Mouse (Mus musculus): ENCODE data around the gene Vmn1r191. TPM values are rescaled to one million over a fixed set of nuclear protein-coding genes. Genes with fewer than 3 reads are reported as not detected.

Vmn1r191 gene
- polyA plus RNA-seq (2012; rRNA removed) = not detected in 2 replicates

DNA sequence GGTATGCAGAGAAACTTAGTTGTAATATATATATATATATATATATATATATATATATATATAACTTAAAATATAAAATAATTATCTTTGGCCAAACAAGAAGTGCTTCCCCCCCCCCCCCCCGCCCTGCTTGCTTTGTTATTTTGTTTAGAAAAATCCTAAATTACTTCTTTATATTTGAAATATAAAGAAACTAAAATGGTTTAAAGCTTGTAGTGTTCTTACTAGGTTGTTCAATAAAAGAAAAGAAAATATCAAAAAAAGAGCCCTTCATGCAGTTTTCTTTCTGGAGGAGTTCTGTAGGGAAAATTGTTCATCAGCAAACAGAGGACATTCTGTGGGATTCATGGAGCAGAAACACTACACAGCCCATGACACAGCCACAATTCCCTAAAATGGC is at the start of gene Vmn1r191:
Gene Vmn1r191, minus strand, starts transcription at position 101 of the 400 bp plus-strand sequence.

DNA sequence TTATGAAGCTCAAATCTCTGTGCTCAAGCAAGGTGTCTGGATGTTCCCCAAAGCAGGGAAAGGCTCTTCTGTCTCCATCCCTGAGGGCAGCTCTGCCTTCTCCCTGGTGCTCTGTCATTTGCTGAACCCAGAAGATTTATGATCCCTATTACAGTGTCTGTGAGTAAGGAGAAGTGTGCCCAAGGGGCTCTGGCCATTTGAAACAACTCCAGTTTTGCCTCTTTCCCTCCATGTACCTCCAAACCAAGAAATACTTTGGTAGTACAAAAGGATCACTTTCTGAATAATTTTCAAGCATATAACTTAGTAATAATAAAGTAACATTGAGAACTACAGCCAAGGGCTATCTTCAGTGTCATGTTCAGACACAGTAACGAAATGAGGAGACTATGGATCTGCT is 39.3 kb upstream of the Vmn1r191 start, which contains the start of gene Vmn1r193:
Gene Vmn1r193, minus strand, starts transcription at position 101 of the 400 bp plus-strand sequence.

DNA sequence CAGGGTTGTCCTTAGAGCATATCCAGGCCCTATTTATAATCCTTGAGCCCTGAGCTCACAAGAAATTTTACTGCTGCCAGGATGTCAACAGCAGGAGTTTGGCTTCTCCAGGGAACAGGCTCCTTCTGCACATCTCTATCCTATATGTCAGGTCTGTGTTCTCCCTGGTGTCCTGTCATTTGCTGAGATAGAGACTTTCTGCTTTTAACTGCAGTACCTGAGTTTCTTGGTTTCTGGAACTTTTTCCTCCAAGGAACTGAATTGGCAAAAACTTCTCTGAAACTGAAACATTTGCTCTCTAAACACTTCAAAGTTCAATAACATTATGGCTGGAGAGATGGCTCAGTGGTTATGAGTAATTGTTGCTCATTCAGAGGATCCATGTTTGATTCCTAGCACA is 7.3 kb upstream of the Vmn1r191 start, which contains the start of gene Vmn1r192:
Gene Vmn1r192, minus strand, starts transcription at position 101 of the 400 bp plus-strand sequence.

Other genes starting within 250 kb of the Vmn1r191 start
- gene Zfp184, start 238.9 kb downstream of the Vmn1r191 start, polyA plus RNA-seq (2012; rRNA removed) = 13.1 and 15.7 TPM in 2 replicates
- gene Pom121l2, start 202.8 kb downstream of the Vmn1r191 start, polyA plus RNA-seq (2012; rRNA removed) = not detected in 2 replicates
- gene Prss16, start 174.2 kb downstream of the Vmn1r191 start, polyA plus RNA-seq (2012; rRNA removed) = 0.09 and 0.18 TPM in 2 replicates
- gene Hist1h2ah, start 148.4 kb downstream of the Vmn1r191 start, polyA plus RNA-seq (2012; rRNA removed) = 2.9 and 4.5 TPM in 2 replicates
- 11.7 and 20.3 TPM in 2 replicates for gene Hist1h2bk, start 148.1 kb downstream of the Vmn1r191 start, polyA plus RNA-seq (2012; rRNA removed)
- gene Hist1h4i, start 142.6 kb downstream of the Vmn1r191 start, polyA plus RNA-seq (2012; rRNA removed) = 26.1 and 35.7 TPM in 2 replicates
- gene Hist1h2ag, start 141.0 kb downstream of the Vmn1r191 start, polyA plus RNA-seq (2012; rRNA removed) = 32.8 and 39.2 TPM in 2 replicates
- gene Hist1h2bj, start 140.8 kb downstream of the Vmn1r191 start, polyA plus RNA-seq (2012; rRNA removed) = 11.0 and 15.5 TPM in 2 replicates
- under 0.01 TPM in 1 of 2 replicates, not detected in the other for gene Vmn1r188, start 99.5 kb downstream of the Vmn1r191 start, polyA plus RNA-seq (2012; rRNA removed)
- gene Vmn1r189, start 78.1 kb downstream of the Vmn1r191 start, polyA plus RNA-seq (2012; rRNA removed) = not detected in 2 replicates
- not detected in 2 replicates for gene Vmn1r192, start 7.2 kb upstream of the Vmn1r191 start, polyA plus RNA-seq (2012; rRNA removed)
- not detected in 2 replicates for gene Vmn1r193, start 39.2 kb upstream of the Vmn1r191 start, polyA plus RNA-seq (2012; rRNA removed)
- not detected in 2 replicates for gene Vmn1r194, start 60.2 kb upstream of the Vmn1r191 start, polyA plus RNA-seq (2012; rRNA removed)
- not detected in 2 replicates for gene Vmn1r195, start 86.6 kb upstream of the Vmn1r191 start, polyA plus RNA-seq (2012; rRNA removed)
- gene Vmn1r196, start 106.0 kb upstream of the Vmn1r191 start, polyA plus RNA-seq (2012; rRNA removed) = not detected in 2 replicates
- not detected in 2 replicates for gene Vmn1r197, start 140.6 kb upstream of the Vmn1r191 start, polyA plus RNA-seq (2012; rRNA removed)
- gene Vmn1r198, start 166.4 kb upstream of the Vmn1r191 start, polyA plus RNA-seq (2012; rRNA removed) = not detected in 2 replicates
- not detected in 2 replicates for gene Vmn1r199, start 195.8 kb upstream of the Vmn1r191 start, polyA plus RNA-seq (2012; rRNA removed)
- gene Vmn1r200, start 206.4 kb upstream of the Vmn1r191 start, polyA plus RNA-seq (2012; rRNA removed) = not detected in 2 replicates